Mouse (Mus musculus): ENCODE measurements around the gene Pdzrn3. TPM values are rescaled to one million over a fixed set of nuclear protein-coding genes. Genes with fewer than 3 reads are reported as not detected.

The Pdzrn3 gene
- total RNA-seq, 2 experiments from 2014 or later = 7.1 to 8.4 TPM

DNA sequence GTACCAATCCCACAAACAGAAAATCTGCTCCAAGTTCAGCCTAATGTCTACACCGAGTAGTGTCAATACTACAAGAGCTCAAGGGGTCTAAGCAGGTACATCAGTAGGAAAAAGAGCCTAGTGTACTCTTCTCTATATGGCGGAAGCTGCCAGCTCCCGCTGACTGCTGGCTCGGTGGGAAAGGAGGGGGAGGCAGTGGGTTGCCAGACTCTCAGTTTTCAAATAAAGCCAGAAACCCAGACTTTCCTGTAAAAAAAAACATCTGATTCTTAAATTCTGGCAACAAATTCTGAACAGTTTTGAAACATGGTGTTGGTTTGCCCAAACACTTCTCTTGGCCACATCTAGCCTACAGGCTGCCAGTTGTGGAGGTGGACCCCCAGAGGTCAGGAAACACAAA, 88.3 kb downstream of the Pdzrn3 start:
- Histone ChIP-seq H3K27ac (no peak overlapping the region), H3K4me3 (no peak overlapping the region)
- DNase-seq (ENCODE audit: low spot score in 2 of 2) = peak; percentile 31 to 37
- TF ChIP-seq CTCF (conservative IDR thresholded peaks at IDR 0.05) = no peak

DNA sequence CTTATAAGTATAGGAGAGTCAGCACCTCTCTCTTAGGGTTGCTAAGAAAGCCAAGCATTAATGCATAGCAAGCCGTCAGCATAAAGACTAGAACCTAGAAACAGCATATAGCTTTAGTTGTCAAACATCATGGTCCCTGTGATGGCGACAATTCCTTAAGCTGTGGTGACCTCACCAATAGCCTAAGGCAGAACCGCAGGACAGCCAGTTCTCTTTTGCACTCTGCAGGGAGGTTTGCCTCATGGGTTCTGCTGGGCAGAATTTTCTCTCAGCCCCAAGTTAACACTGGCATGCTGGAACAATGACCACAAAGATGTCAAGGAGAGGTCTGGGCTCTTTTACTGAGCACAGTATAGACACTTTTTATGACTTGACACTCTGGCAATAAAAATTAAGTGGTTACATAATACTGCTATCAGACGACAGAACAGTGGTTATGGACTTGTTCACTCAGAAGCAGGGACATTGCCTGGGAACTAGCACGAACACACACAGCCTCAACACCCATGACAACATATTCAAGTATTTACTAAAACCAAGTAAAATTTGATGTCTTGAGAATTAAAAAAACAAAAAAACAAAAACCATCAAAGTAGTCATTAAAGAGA, 90.0 kb downstream of the Pdzrn3 start:
- no peak overlapping the region for H3K4me3 ChIP-seq

DNA sequence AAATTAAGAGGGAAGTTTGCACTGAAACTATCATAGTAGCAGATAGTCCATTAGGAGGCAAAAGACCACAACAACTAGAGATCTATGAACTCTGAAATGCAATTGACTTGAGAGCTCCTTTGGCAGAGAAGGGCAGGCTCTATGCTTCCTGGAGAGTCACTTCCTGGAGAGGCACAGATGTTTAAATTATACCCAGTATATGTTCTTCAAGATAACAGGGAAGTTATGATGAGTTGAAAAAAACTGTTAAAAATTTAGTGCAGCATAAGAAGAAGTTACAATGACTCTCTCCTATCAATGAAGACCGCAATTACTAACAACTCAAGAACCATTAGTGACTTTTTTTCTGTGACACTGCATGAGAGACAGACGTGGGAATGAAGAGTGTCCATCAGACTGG, 90.6 kb downstream of the Pdzrn3 start:
- TF ChIP-seq CTCF (conservative IDR thresholded peaks at IDR 0.05) = no peak
- Histone ChIP-seq H3K4me3 (no peak overlapping the region), H3K27ac (no peak overlapping the region)
- no peak for DNase-seq (ENCODE audit: low spot score in 2 of 2)

More for the DNA sequence above, 90.0 kb downstream of the Pdzrn3 start:
- H3K27ac ChIP-seq = no peak overlapping the region
- DNase-seq (ENCODE audit: low spot score in 2 of 2) = no peak
- TF ChIP-seq CTCF (conservative IDR thresholded peaks at IDR 0.05) = no peak

DNA sequence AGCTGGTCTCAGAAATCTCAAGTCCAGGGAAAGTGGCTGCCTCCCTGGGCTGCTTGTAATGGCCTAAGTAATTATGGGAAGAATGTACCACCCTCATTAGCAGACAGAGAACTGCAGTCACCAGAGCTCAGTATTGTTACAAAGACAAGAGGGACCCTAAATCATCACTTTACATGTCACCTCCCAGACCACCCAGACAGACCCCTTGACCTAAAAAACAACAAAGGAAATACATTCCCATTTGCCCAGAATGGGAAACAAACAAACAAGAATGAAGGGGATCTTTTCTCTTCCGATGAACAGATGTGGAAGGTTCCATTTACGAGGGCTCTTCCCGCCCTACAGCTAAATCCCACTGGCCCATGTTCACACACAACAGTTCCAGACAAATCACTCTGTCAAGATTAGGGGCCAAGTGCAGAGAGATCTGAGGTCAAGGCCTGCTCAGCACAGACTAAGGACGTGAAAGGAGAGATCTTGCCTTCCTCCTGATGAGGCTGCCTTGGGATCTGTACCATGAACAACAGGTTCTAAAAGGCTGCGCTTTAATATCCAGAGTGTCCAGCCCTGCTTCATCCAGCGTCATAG, 93.2 kb downstream of the Pdzrn3 start:
- no peak for DNase-seq (ENCODE audit: low spot score in 2 of 2)

DNA sequence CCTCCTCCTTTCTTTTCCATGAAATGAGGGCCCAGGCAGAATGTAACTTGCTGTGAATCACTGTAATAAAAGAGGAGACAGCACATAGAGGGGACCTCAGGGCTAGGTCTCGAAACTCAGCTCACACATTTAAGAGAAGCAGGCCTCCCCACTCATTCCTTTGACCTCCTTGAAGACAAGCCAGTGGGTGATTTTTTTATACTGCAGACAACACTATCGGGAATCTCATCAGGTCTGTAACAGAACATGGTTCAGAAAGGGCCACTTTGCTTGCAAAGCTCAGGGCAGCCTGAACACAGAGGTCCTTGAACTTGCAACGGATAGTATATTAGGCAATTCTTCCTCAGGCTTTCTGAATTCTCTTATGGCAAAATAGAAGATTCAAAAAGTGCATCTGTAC, 93.8 kb downstream of the Pdzrn3 start:
- no peak for DNase-seq (ENCODE audit: low spot score in 2 of 2)
- no peak overlapping the region for H3K4me3 ChIP-seq
- no peak overlapping the region for H3K27ac ChIP-seq
- TF ChIP-seq CTCF (conservative IDR thresholded peaks at IDR 0.05) = no peak

More for the DNA sequence above, 93.2 kb downstream of the Pdzrn3 start:
- TF ChIP-seq CTCF (conservative IDR thresholded peaks at IDR 0.05) = no peak
- Histone ChIP-seq H3K27ac (no peak overlapping the region), H3K4me3 (no peak overlapping the region)

DNA sequence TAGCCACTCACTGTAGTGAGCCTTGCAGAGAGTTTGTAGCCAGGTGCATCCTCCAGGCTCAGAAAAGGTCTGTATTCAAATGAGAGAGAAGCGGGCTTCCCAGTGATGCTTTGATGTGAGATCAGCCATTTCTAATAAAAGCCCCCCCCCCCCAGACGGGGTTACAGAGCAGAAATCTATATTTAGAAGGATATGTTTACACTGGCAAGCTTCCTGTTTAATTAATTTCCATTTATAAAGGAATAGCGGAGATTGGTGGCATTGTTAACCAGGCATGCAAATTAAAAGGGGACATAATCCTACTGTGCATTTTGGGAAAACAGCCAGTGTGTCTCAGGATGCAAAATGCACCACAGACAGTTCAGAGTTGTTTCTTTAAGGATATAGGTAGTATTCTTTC, 96.1 kb downstream of the Pdzrn3 start:
- Histone ChIP-seq H3K4me3 (no peak overlapping the region), H3K27ac (no peak overlapping the region)
- DNase-seq (ENCODE audit: low spot score in 2 of 2) = no peak
- no peak for TF ChIP-seq CTCF (conservative IDR thresholded peaks at IDR 0.05)

DNA sequence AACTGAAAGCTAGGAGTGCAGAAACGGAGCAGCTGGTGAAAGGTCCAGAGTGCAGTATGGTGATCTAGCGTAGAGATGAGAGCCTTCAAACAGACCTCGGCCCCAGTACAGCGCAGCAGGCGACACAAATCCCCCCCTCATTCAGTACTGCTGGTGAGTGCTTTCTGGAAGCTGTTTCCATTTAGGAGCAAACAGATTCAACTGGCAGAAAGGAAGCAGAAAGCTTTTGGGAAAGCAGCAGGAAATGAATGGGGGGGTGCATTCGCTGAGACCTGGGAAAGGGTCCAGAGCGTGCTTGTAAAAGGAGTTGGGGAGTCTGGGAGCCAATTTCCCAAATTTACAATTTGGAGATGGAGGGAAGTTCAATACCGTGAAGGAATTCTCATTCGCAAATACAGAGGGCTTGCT, 96.9 kb downstream of the Pdzrn3 start:
- Histone ChIP-seq H3K27ac (no peak overlapping the region), H3K4me3 (no peak overlapping the region; the same call in 1 of the 2 replicates)
- no peak for TF ChIP-seq CTCF (conservative IDR thresholded peaks at IDR 0.05)
- DNase-seq (ENCODE audit: low spot score in 2 of 2) = peak in 1 of 2 experiments; percentile 11

DNA sequence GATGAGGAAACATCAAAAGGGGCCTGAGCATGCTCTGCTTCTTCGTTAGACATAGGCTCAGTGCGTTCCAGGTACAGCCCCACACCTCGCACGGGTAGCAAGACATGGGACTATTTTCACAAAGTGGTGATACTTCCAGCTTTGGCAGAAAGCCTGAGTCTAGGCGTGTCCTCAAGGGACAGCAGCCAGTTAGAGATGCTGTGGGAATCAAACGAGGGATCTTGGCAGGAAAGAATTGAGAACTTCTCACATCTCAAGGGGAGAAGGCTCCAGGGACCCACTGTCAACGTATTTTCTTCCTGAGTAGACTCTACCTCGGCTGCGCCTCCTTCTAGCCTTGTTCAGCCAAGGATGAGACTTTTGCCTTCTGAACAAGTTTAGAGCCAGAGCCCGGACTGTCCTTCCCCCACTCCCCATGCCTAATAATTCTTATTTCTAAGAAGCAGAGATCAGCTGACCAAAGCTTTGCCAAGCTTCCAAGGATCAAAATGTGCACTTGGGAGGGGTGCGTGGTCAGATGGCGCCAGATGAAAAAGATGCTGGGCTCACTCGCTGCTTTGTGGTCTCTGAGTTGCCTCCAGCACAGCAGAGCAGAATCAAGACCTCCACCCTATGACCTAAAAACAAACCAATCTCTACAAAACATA, 99.3 kb downstream of the Pdzrn3 start:
- no peak overlapping the region for H3K4me3 ChIP-seq
- TF ChIP-seq CTCF (conservative IDR thresholded peaks at IDR 0.05) = no peak
- DNase-seq (ENCODE audit: low spot score in 2 of 2) = no peak
- no peak overlapping the region for H3K27ac ChIP-seq

DNA sequence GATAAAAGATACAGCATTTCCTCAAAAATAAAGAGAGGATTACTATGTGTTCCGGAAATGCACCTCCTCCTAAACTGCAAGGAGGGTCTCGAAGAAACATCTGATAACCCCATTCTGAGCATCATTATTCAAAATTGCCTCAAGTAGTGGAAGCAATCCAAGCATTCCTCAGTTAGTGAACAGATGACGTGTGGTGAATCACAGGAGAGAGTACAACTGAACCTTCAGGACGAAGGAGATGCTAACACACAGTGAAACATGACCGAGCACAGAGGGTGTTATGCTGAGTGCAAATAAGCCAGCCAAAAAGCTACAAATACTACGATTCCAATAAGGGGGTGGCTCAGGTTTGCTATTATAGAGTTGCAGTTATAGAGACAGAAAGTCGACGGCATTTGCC, 101.4 kb downstream of the Pdzrn3 start:
- DNase-seq (ENCODE audit: low spot score in 2 of 2) = no peak
- H3K4me3 ChIP-seq = no peak overlapping the region
- H3K27ac ChIP-seq = no peak overlapping the region
- no peak for TF ChIP-seq CTCF (conservative IDR thresholded peaks at IDR 0.05)

DNA sequence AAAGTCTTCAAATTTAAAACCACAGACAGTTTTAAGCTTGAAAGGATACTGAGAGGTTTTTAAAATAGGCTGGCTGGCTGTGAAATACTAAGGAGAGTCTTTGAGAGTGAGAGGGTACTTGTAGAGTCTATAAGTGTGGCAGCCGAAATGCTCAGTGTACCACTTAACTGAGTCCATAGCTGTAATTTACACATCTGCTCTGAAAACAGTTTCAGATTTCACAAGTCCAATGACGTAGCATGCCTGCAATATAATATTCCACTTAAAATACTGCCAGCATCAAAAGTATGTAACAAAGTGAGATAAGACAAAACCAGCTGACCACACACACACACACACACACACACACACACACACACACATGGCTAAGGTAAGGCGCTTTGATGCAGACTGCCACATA, 101.9 kb downstream of the Pdzrn3 start:
- H3K27ac ChIP-seq = no peak overlapping the region
- DNase-seq (ENCODE audit: low spot score in 2 of 2) = no peak
- no peak overlapping the region for H3K4me3 ChIP-seq
- no peak for TF ChIP-seq CTCF (conservative IDR thresholded peaks at IDR 0.05)

DNA sequence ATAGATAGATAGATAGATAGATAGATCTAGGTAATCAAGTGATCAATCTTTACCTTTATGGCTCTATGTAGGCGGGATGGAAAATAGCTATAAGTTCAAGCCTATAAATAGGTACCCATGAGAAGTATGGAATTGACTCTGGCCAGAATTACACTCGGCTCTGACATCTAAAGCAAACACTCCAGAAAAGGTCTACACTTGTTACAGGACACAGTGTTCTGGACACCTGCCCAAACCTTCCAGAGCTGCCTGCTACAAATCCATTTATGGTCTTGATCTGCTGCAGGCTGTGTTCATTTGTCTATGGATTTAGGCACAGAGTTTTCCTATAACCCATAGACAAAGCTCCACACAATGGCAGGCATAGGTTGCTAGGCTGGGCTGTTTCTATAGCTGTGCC, 102.9 kb downstream of the Pdzrn3 start:
- no peak overlapping the region for H3K4me3 ChIP-seq
- DNase-seq (ENCODE audit: low spot score in 2 of 2) = no peak
- TF ChIP-seq CTCF (conservative IDR thresholded peaks at IDR 0.05) = no peak
- H3K27ac ChIP-seq = no peak overlapping the region

DNA sequence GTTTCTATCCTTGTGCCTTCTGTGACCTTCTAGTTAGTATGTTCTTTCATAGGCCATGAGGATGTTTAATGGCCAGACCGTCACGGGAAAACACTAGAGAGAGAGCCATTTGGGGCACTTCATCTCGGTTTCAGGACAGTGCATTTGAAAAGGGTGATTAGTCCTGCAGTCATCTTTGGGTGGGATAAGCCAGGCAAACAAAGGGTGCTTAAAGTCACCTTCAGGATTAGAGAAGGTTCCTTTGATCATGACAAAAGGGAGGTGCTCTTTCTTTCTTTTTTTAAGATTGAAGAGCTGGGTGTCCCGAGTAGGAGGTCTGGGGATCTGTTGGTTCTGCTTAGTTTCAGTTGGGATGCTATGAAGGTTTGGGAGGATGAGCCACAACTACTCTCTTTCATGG, 105.4 kb downstream of the Pdzrn3 start:
- Histone ChIP-seq H3K27ac (no peak overlapping the region), H3K4me3 (no peak overlapping the region)
- TF ChIP-seq CTCF (conservative IDR thresholded peaks at IDR 0.05) = no peak
- DNase-seq (ENCODE audit: low spot score in 2 of 2) = no peak

DNA sequence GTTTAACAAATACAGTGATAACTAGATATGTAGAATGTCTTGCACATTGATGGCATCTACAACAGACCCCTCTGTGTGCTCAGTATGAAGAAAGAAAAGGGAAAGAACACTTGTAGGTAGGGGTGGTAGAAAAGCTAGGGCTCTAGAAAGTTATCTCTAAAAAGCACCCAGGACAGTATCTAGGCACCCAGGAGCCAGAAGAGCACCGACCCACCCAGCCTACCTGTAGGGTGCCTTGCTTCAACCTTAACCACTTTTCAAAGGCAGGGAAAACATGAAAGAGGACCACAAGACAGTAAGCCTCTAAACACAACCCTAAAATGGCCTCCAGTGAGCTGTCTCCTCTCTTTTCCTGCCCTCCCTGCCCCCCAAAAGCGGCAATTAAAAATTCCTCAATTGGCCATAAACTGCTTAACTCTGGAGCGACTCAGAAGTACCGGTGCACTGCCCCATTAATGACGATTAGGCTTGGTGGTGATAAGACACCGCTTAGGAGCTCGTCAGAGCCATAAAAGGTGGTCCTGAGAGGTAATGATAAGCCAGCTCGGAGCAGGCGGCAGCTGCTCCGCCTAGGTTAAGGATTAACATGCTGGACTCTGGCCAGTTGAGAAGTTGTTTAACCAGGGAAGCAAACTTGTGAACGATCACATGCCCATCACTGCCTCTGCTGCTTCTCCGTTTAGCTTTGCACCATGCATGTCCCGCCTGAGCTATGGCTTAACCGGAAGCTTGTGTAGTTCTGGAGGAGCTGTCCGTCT, 106.1 kb downstream of the Pdzrn3 start:
- H3K4me3 ChIP-seq = no peak overlapping the region
- no peak overlapping the region for H3K27ac ChIP-seq
- TF ChIP-seq CTCF (conservative IDR thresholded peaks at IDR 0.05) = no peak
- DNase-seq (ENCODE audit: low spot score in 2 of 2) = no peak
